Mouse (Mus musculus) heart, adult 2 months (tissue): ENCODE results near the gene Fgfr3. TPM values are rescaled to one million over a fixed set of nuclear protein-coding genes. Genes with fewer than 3 reads are reported as not detected.
A peak's percentile ranks its signal among the peaks of the same experiment; 100 is the strongest.

Experiments
- DNase-seq, 2 experiments: peaks; one replicate each; pipeline ENCODE4 v3.0.0; 2021
- H3K27ac ChIP-seq: fragments of 200-600 bp; 2 replicates; pipeline ENCODE4 v1.8.1; 2022
- H3K27me3 ChIP-seq: fragments of 200-500 bp; 2 replicates; pipeline ENCODE4 v1.6.1; 2012; ENCODE audit warnings: mild to moderate bottlenecking, low read length, inconsistent platforms, mixed read lengths; ENCODE audit not compliant: control insufficient read depth, insufficient read depth
- H3K36me3 ChIP-seq: fragments of 200-500 bp; 2 replicates; pipeline ENCODE4 v1.6.1; 2012; ENCODE audit warnings: low read length, inconsistent platforms; ENCODE audit not compliant: control insufficient read depth, insufficient read depth
- H3K4me1 ChIP-seq: fragments of 200-500 bp; 2 replicates; pipeline ENCODE4 v1.6.1; 2011; ENCODE audit warnings: low read length; ENCODE audit not compliant: control insufficient read depth, insufficient read depth
- H3K4me3 ChIP-seq: fragments of 200-600 bp; 2 replicates; pipeline ENCODE4 v1.8.1; 2022
- H3K79me2 ChIP-seq: fragments of 200-500 bp; replicated peaks from 2 replicates; pipeline ENCODE4 v1.6.1; 2012; ENCODE audit warnings: mild to moderate bottlenecking, inconsistent platforms, low read length, moderate library complexity, mixed read lengths; ENCODE audit not compliant: control insufficient read depth, insufficient read depth
- H3K9ac ChIP-seq: fragments of 200-500 bp; 2 replicates; pipeline ENCODE4 v1.6.1; 2012; ENCODE audit warnings: low read depth, mild to moderate bottlenecking, control low read depth, inconsistent platforms, low read length, mixed read lengths
- CTCF ChIP-seq: fragments of 200-600 bp; IDR thresholded peaks from 2 replicates; pipeline ENCODE4 v1.8.1; 2022; ENCODE audit warnings: antibody characterized with exemption, mild to moderate bottlenecking, moderate library complexity
- EP300 ChIP-seq: fragments of 200-500 bp; IDR thresholded peaks from 2 replicates; pipeline ENCODE4 v1.6.1; 2011; ENCODE audit warnings: low read depth, low read length, control low read depth; ENCODE audit not compliant: insufficient read depth
- POLR2A ChIP-seq: fragments of 200-500 bp; IDR thresholded peaks from 2 replicates; pipeline ENCODE4 v1.6.1; 2011; ENCODE audit warnings: mild to moderate bottlenecking, low read depth, low read length, control low read depth; ENCODE audit not compliant: insufficient read depth
- WGBS: fragments of 180-500 bp; shearing (Covaris S2); methylation state at CpG from one replicate; pipeline ENCODE4 v1.1.7; 2018; 5-methylcytosine and 5-hydroxymethylcytosine counted together
- intact Hi-C: fragments of 180-260 bp; cut with DNase I; formaldehyde crosslinking; loops from one replicate; pipeline ENCODE4 v1.15.1; 2025
- polyA plus RNA-seq: library from polyadenylated mRNA; depleted of rRNA; stranded (reverse); fragments of >200 nt; gene quantifications from 2 replicates; pipeline ENCODE4 v1.2.3, GENCODE M21; 2012; rRNA removed
- total RNA-seq, 2 experiments: library from RNA; stranded (reverse); gene quantifications; 2 replicates each; pipeline ENCODE4 v1.2.3; 2021

Gene Fgfr3
- total and polyA plus RNA-seq, 3 experiments = 8.6 to 15.4 (median 10.1) TPM

- no peaks in the 10 kb centered on the region for H3K27me3 ChIP-seq
- H3K4me3 ChIP-seq = peak within 1 kb of the TSS; percentile 83
- peaks cover 6% of the 10 kb centered on the region for H3K4me1 ChIP-seq
- DNase-seq = peak; percentile 93 to 96
- under 1% methylated on average over 64 of the region's 65 CpGs for WGBS
- peaks cover 4% of the 10 kb centered on the region for H3K79me2 ChIP-seq
- no peaks in the 10 kb centered on the region for H3K36me3 ChIP-seq
- intact Hi-C loops = loop anchor here (2.0 to 5.0 kb wide), 3 partner anchors 36 to 155 kb away; partner anchors contain the start of genes Nelfa, Tacc3 and Tmem129
- peak within 1 kb of the TSS; percentile 86 for H3K27ac ChIP-seq
- TF ChIP-seq EP300 = 0 out of 2 replicates have a peak, but pooled peaks have one; percentile 9
- peak; percentile 38 for TF ChIP-seq CTCF
- peak; percentile 68 for TF ChIP-seq POLR2A
- H3K9ac ChIP-seq = peak within 1 kb of the TSS; percentile 79
These were observed 61.0 kb downstream of the Fgfr3 start, which contains the start of gene Letm1 for GRCm38 (mm10) chr5:33782345-33782998. Gene Letm1 (minus strand): TSS chr5:33782817.

- Histone ChIP-seq H3K4me3 (peak overlapping the region; percentile 83), H3K27ac (peak overlapping the region; percentile 86), H3K79me2 (peaks cover 4% of the 10 kb centered on the region), H3K9ac (peak overlapping the region; percentile 79), H3K36me3 (no peaks in the 10 kb centered on the region), H3K27me3 (no peaks in the 10 kb centered on the region), H3K4me1 (peaks cover 6% of the 10 kb centered on the region)
- no peak for DNase-seq
- 9% methylated on average over 6 of the region's 6 CpGs for WGBS
- TF ChIP-seq CTCF = no peak
- TF ChIP-seq EP300 = no peak
- no peak for TF ChIP-seq POLR2A
- intact Hi-C loops = loop anchor here (2.0 to 5.0 kb wide), 3 partner anchors 36 to 154 kb away; partner anchors contain the start of genes Nelfa, Tacc3 and Tmem129
These were observed 61.5 kb downstream of the Fgfr3 start for GRCm38 (mm10) chr5:33782999-33783390.

Other genes with a start within 250 kb of the Fgfr3 start
- gene Fam53a, start 92.0 kb upstream of the Fgfr3 start, total RNA-seq = 10 to 100 TPM; 26.1 to 26.9 TPM
- gene Fam53a, start 92.0 kb upstream of the Fgfr3 start, polyA plus RNA-seq = 19.7 and 22.8 TPM in 2 replicates
- 1 to 10 TPM; 1.0 to 1.1 TPM for gene Gm9903, start 91.7 kb upstream of the Fgfr3 start, total RNA-seq
- 2.1 and 2.5 TPM in 2 replicates for gene Gm9903, start 91.7 kb upstream of the Fgfr3 start, polyA plus RNA-seq
- gene Slbp, start 69.1 kb upstream of the Fgfr3 start, total RNA-seq = 10 to 100 TPM; 10.6 to 12.7 TPM
- 7.7 and 13.8 TPM in 2 replicates for gene Slbp, start 69.1 kb upstream of the Fgfr3 start, polyA plus RNA-seq
- 1 to 10 TPM; 1.4 to 3.1 TPM for gene Tacc3, start 63.5 kb upstream of the Fgfr3 start, total RNA-seq
- 1.8 and 2.6 TPM in 2 replicates for gene Tacc3, start 63.5 kb upstream of the Fgfr3 start, polyA plus RNA-seq
- 10 to 100 TPM; 19.3 to 21.8 TPM for gene Tmem129, start 63.3 kb upstream of the Fgfr3 start, total RNA-seq
- gene Tmem129, start 63.3 kb upstream of the Fgfr3 start, polyA plus RNA-seq = 40.1 and 49.0 TPM in 2 replicates
- 100 to 1,000 TPM; 140 to 148 TPM for gene Letm1, start 61.1 kb downstream of the Fgfr3 start, total RNA-seq
- 60.2 and 82.8 TPM in 2 replicates for gene Letm1, start 61.1 kb downstream of the Fgfr3 start, polyA plus RNA-seq
- 10 to 100 TPM; 25.8 to 27.6 TPM for gene Nsd2, start 99.1 kb downstream of the Fgfr3 start, total RNA-seq
- 3.0 and 5.7 TPM in 2 replicates for gene Nsd2, start 99.1 kb downstream of the Fgfr3 start, polyA plus RNA-seq
- 10 to 100 TPM; 10.3 to 10.4 TPM for gene Nelfa, start 214.7 kb downstream of the Fgfr3 start, total RNA-seq
- 15.8 and 18.4 TPM in 2 replicates for gene Nelfa, start 214.7 kb downstream of the Fgfr3 start, polyA plus RNA-seq